Mouse (Mus musculus) olfactory bulb, adult 2 months (tissue): ENCODE data around the gene Jarid2.
"Not testable (repeated sequence)": the region's sequence is repeated elsewhere in the genome, so short reads cannot be mapped to it uniquely, and the experiment has no call there.

Experiments
- CTCF ChIP-seq: fragments of 200-500 bp; IDR thresholded peaks from 2 replicates; pipeline ENCODE4 v1.5.1; 2012; ENCODE audit warnings: low read depth, mild to moderate bottlenecking, low read length, moderate library complexity; ENCODE audit not compliant: insufficient read depth
- POLR2A ChIP-seq: fragments of 200-500 bp; IDR thresholded peaks from 2 replicates; pipeline ENCODE4 v1.6.1; 2012; ENCODE audit warnings: mild to moderate bottlenecking, low read depth, low read length, moderate library complexity; ENCODE audit not compliant: insufficient read depth

- TF ChIP-seq CTCF, POLR2A: not testable (repeated sequence)
These were observed 10.8 kb upstream of the Jarid2 start for GRCm38 (mm10) chr13:44718465-44718864.
